Mouse (Mus musculus) forebrain, embryonic 15.5 days (tissue): ENCODE results near the gene Cdk13. TPM values are rescaled to one million over a fixed set of nuclear protein-coding genes. Genes with fewer than 3 reads are reported as not detected.

ENCODE experiments used
- ATAC-seq: fragments of 200-750 bp; cut with Nextera tagmentation; replicated peaks from 2 replicates; pipeline ENCODE4 v1.8.0; 2017; ENCODE audit warnings: mild to moderate bottlenecking, moderate TSS enrichment, moderate library complexity
- H3K27ac ChIP-seq: fragments of 300-500 bp; sonication (generic); replicated peaks from 2 replicates; pipeline ENCODE4 v1.5.1; 2015; ENCODE audit warnings: mild to moderate bottlenecking, inconsistent platforms
- H3K27me3 ChIP-seq: fragments of 300-500 bp; sonication (generic); 2 replicates; pipeline ENCODE4 v1.6.1; 2015; ENCODE audit warnings: inconsistent platforms
- H3K36me3 ChIP-seq: fragments of 300-500 bp; sonication (generic); 2 replicates; pipeline ENCODE4 v1.6.1; 2015; ENCODE audit warnings: mild to moderate bottlenecking, inconsistent platforms
- H3K4me1 ChIP-seq: fragments of 300-500 bp; sonication (generic); 2 replicates; pipeline ENCODE4 v1.6.1; 2015; ENCODE audit warnings: inconsistent platforms
- H3K4me2 ChIP-seq: fragments of 300-500 bp; sonication (generic); replicated peaks from 2 replicates; pipeline ENCODE4 v1.6.1; 2015; ENCODE audit warnings: mild to moderate bottlenecking, inconsistent platforms
- H3K4me3 ChIP-seq: fragments of 300-500 bp; sonication (generic); 2 replicates; pipeline ENCODE4 v1.5.1; 2015; ENCODE audit warnings: mild to moderate bottlenecking, inconsistent platforms
- H3K9ac ChIP-seq: fragments of 300-500 bp; sonication (generic); replicated peaks from 2 replicates; pipeline ENCODE4 v1.6.1; 2015; ENCODE audit warnings: mild to moderate bottlenecking, inconsistent platforms
- H3K9me3 ChIP-seq: fragments of 300-500 bp; sonication (generic); 2 replicates; pipeline ENCODE4 v1.6.1; 2016; ENCODE audit warnings: inconsistent platforms
- WGBS: fragments of 180-500 bp; shearing (Covaris S2); methylation state at CpG from one replicate; pipeline ENCODE4 v1.1.7; 2015; ENCODE audit warnings: mixed read lengths; 5-methylcytosine and 5-hydroxymethylcytosine counted together
- polyA plus RNA-seq: library from polyadenylated mRNA; unstranded; fragments of >200 nt; fragmentation: Nextera tagmentation; extraction: Ambion mirVana; gene quantifications from 2 replicates; pipeline ENCODE4 v1.2.1, GENCODE M21; 2015

The Cdk13 gene
- polyA plus RNA-seq, result 19.6 and 19.7 TPM in 2 replicates

DNA sequence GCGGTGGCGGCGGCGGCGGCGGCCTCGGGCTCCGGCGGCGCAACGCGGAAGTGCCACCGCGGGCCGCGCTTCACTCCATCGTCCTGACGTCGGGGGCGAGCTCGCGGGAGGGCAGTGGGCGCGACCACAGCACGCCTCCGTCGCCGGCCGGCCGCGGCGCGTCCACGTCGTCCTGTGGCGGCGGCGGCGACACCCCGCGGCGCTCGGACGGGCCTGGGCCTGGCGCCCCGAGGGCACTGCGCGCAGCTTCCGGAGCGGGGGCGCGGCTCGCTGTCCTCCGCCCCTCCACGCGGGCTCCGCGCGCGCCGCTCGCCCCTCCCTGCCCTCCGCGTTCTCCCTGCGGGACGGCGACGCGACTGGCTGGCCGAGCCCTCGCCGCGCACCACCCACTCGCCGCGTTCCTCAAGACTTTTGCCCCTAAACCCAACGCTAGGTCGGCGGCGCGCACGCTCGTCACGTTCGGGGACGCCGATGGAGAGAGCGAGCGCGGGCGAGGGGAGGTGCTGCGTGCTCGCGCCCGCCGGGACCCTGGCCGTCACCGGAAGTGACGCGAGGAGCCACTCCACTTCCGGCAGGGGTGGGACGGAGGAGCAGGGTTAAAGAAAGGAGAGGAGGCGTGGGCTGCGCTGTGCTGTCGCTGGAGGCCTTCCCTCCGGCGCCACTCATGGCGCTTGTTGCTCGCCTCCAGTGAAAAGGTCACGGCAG is at the start of gene Cdk13:
Cdk13 (minus strand) TSS at position 189 of the 705 bp plus-strand sequence.
- Histone ChIP-seq H3K27ac (peak within 1 kb of the TSS; percentile 97), H3K4me1 (peaks cover 30% of the 10 kb centered on the region), H3K4me2 (peak within 1 kb of the TSS; percentile 96), H3K36me3 (no peaks in the 10 kb centered on the region), H3K27me3 (no peaks in the 10 kb centered on the region), H3K4me3 (peak within 1 kb of the TSS; percentile 100), H3K9ac (peak within 1 kb of the TSS; percentile 94), H3K9me3 (no peaks in the 10 kb centered on the region)
- under 1% methylated on average over 96 of the region's 110 CpGs for WGBS
- ATAC-seq, result peak; percentile 97

DNA sequence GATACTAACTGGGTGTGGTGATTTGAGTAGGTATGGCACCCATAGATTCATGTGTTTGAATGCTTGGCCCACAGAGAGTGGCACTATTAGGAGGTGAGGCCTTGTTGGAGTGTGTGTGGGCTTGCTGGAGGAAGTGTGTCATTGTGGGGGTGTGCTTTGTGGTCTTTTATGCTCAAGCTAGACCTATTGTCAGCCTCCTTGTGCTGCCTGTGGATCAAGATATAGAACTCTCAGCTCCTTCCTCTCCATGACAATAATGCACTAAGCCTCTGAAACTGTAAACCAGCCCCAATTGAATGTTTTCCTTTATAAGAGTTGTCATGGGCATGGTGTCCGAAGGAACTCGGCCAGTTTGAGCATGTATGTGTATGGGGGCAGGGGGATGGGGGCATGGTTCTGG is 38.4 kb upstream of the Cdk13 start:
- WGBS, result 74% methylated on average over 2 of the region's 2 CpGs
- H3K27me3 ChIP-seq, result no peaks in the 10 kb centered on the region
- no peak overlapping the region for H3K4me2 ChIP-seq
- no peaks in the 10 kb centered on the region for H3K4me1 ChIP-seq
- H3K9ac ChIP-seq, result no peak overlapping the region
- no peak for ATAC-seq
- H3K36me3 ChIP-seq, result no peaks in the 10 kb centered on the region
- no peak overlapping the region for H3K4me3 ChIP-seq
- H3K9me3 ChIP-seq, result no peaks in the 10 kb centered on the region
- no peak overlapping the region for H3K27ac ChIP-seq

DNA sequence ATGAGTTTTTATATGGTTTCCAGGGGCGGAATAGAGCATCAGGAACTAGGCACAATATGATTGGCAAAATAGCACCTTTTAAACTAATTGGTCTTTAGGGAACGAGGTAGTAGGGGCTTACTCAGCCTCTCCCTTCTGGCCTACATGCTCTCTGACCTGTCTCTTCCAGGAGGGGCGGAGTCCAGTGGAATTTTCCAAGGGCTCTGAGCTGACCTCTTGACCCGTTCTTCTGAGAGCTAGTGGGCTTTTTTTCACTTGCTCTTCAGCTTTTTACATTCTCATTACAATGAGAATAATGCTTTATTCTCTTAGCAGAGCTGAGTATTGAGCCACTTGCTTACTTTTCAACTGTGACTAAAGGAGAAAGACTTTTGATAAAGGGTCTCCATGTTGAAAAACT is 37.9 kb upstream of the Cdk13 start:
- WGBS, result 29% methylated on average over 4 of the region's 4 CpGs
- Histone ChIP-seq H3K4me1 (no peaks in the 10 kb centered on the region), H3K4me2 (no peak overlapping the region), H3K36me3 (no peaks in the 10 kb centered on the region), H3K9ac (no peak overlapping the region), H3K27ac (no peak overlapping the region), H3K4me3 (no peak overlapping the region), H3K9me3 (no peaks in the 10 kb centered on the region), H3K27me3 (no peaks in the 10 kb centered on the region)
- ATAC-seq, result no peak

DNA sequence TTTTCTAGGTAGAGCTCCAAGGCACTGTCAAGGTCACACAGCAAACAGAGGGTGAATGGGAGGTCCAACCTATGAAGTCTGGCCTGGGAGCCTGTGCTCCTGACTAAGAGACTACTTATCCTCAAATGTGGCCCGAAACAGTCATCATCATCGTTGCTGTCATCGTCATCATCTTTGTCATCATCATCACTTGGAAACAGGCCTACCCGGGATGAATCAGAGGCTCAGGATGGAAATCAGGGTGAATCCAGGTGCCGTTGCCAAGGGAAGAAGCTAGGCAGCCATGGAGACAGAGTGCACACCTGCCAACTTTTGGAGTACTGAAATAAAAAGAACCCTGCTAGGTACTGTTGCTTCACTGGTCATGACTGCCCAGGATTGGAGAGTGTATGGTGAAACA is 34.2 kb upstream of the Cdk13 start:
- WGBS, result 92% methylated on average over 5 of the region's 5 CpGs
- Histone ChIP-seq H3K4me3 (no peak overlapping the region), H3K9ac (no peak overlapping the region), H3K27me3 (no peaks in the 10 kb centered on the region), H3K36me3 (no peaks in the 10 kb centered on the region), H3K4me2 (no peak overlapping the region), H3K27ac (no peak overlapping the region), H3K9me3 (no peaks in the 10 kb centered on the region), H3K4me1 (no peaks in the 10 kb centered on the region)
- ATAC-seq, result no peak

DNA sequence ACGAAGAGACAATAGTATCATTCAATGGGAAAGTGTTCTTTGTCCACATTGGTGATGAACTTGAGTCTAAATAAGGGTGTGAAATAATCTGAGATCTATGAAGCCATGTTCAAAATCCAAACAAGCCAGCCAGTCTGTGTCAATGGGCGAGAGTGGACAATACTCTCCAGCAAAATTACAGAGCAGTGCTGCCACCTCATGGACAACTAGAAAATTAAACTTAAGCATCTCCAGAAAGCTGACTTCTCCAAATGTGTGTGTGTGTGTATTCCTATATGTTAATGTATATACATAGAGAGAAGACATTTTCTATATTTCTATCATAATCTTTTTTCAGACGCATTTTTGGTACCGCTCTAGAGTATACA is 33.6 kb upstream of the Cdk13 start:
- Histone ChIP-seq H3K4me2 (no peak overlapping the region), H3K27ac (no peak overlapping the region), H3K27me3 (no peaks in the 10 kb centered on the region), H3K9ac (no peak overlapping the region), H3K36me3 (no peaks in the 10 kb centered on the region), H3K4me1 (no peaks in the 10 kb centered on the region), H3K9me3 (no peaks in the 10 kb centered on the region), H3K4me3 (no peak overlapping the region)
- peak; percentile 60; the same call in 1 of the 2 replicates for ATAC-seq
- WGBS, result 30% methylated on average over 4 of the region's 4 CpGs

DNA sequence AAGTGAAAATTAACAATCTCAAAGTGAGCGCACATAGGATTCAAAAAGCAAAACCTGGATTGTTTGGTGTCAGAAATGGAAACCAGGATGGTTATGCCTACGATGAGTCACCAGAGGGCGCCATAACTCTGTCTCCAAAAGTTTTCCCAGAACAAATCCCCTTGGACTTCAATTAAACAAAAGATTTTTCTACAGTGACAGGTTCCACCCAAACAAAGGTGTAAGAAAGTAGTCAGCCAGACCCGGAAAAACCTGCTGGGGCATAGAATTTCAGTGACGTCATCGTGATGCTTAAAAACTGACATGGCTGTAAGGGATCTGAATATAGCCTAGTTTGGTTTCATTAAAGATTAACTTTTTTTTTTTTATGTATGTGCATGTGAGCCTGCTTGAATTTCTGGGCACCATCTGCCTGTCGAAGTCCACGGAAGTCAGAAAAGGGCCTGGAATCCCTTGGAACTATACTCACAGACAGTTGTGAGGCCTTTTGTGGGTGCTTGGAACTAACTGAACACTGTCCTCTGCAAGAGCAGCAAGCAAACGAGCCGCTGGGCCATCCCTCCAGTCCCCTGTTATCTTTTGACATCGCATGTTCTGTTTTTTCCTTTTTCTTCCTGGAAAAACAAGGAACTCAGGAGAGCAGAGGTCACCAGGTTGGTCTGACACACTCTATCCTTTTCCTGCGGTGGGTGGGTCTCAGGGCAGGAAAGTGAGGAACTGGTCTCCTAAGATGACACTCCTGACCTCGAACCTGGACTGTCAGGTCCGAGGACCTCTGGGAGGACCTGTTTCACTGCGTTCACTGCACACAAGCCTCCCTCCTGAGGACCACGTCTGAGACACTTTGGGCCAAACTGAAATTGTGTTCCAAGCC is 33.0 kb upstream of the Cdk13 start:
- Histone ChIP-seq H3K36me3 (no peaks in the 10 kb centered on the region), H3K4me1 (no peaks in the 10 kb centered on the region), H3K4me3 (no peak overlapping the region), H3K27ac (no peak overlapping the region), H3K9ac (no peak overlapping the region), H3K9me3 (no peaks in the 10 kb centered on the region), H3K27me3 (no peaks in the 10 kb centered on the region), H3K4me2 (no peak overlapping the region)
- ATAC-seq, result peak; percentile 43; the same call in 1 of the 2 replicates
- 43% methylated on average over 16 of the region's 16 CpGs for WGBS

DNA sequence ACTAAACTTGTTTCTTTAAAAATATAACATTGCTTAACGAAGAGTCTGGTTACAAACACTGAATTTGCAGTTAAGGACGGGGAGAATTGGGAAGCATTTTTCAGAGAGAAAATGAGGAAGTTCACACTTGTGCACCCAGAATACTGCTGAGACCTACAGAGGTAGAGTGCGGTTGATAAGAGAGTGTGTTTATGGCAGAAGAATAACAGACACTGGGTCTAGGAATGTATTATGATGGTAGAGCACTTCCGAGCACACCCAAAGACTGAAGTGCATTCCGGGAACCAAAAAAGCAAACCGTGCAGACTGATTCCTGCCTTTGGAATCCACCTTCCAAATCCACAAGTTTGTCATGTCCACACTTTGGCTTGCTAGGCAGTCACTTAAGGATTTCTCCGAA is 31.9 kb upstream of the Cdk13 start:
- no peaks in the 10 kb centered on the region for H3K27me3 ChIP-seq
- ATAC-seq, result no peak
- H3K9me3 ChIP-seq, result no peaks in the 10 kb centered on the region
- no peak overlapping the region for H3K9ac ChIP-seq
- H3K4me1 ChIP-seq, result no peaks in the 10 kb centered on the region
- H3K4me2 ChIP-seq, result no peak overlapping the region
- no peak overlapping the region for H3K4me3 ChIP-seq
- H3K36me3 ChIP-seq, result no peaks in the 10 kb centered on the region
- WGBS, result 84% methylated on average over 7 of the region's 7 CpGs
- H3K27ac ChIP-seq, result no peak overlapping the region

DNA sequence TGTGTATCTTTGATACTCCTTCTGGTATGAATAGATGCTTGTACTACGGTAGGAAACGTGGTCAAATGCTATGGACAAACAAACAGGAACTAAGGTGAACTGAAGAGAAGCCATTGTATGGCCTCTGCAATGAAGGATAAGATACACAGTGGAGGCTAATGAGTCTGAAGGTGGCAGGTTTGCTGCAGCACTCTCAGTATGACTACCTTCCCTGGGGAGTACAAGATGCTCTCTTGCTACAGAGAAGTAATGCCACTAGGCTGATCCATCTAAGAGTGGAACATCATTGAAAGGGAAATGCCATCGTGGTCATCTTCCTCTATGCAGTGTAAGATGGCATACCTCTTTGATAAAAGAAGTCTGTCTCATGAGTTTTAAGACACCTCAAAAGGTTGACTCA is 28.0 kb upstream of the Cdk13 start:
- Histone ChIP-seq H3K9ac (no peak overlapping the region), H3K27ac (no peak overlapping the region), H3K36me3 (no peaks in the 10 kb centered on the region), H3K4me3 (no peak overlapping the region), H3K9me3 (no peaks in the 10 kb centered on the region), H3K27me3 (no peaks in the 10 kb centered on the region), H3K4me1 (no peaks in the 10 kb centered on the region), H3K4me2 (no peak overlapping the region)
- 67% methylated on average over 3 of the region's 3 CpGs for WGBS
- no peak for ATAC-seq

DNA sequence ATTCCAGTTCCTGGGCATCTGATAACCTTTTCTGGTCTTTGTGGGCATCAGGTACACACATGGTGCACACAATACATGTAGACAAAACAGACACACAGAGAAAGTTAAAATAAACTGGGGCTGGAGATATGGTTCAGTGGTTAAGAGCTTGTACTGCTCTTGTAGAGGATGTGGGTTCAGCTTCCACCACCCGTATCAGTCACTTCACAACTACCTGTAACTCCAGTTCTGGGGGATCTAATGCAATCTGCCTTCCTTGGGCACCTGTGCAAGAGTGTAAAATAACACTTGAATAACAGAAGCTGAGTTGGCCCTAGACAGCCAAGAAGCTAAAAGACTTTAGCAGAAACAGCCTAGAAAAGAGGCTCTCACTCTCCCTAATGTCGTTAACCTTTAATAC is 12.3 kb upstream of the Cdk13 start:
- Histone ChIP-seq H3K4me2 (no peak overlapping the region), H3K9me3 (no peaks in the 10 kb centered on the region), H3K4me1 (no peaks in the 10 kb centered on the region), H3K36me3 (no peaks in the 10 kb centered on the region), H3K27me3 (no peaks in the 10 kb centered on the region), H3K9ac (no peak overlapping the region), H3K27ac (no peak overlapping the region), H3K4me3 (no peak overlapping the region)
- ATAC-seq, result no peak
- 95% methylated on average over 2 of the region's 2 CpGs for WGBS

DNA sequence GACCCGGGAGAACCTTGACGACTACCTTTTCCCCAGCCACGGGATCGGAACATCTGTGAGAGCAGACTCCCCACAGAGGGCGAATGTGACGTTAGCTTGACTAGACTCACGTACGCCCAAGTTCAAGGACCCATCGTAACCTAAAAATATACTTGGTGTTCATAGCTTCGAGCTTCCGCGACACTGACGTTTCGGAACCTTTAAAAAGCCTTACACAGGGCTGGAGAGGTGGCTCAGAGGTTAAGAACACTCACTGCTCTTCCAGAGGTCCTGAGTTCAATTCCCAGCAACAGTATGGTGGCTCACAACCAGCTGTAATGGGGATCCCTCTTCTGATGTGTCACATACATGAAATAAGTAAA is 698 bp upstream of the Cdk13 start:
- no peaks in the 10 kb centered on the region for H3K9me3 ChIP-seq
- WGBS, result under 1% methylated on average over 14 of the region's 14 CpGs
- no peaks in the 10 kb centered on the region for H3K27me3 ChIP-seq

DNA sequence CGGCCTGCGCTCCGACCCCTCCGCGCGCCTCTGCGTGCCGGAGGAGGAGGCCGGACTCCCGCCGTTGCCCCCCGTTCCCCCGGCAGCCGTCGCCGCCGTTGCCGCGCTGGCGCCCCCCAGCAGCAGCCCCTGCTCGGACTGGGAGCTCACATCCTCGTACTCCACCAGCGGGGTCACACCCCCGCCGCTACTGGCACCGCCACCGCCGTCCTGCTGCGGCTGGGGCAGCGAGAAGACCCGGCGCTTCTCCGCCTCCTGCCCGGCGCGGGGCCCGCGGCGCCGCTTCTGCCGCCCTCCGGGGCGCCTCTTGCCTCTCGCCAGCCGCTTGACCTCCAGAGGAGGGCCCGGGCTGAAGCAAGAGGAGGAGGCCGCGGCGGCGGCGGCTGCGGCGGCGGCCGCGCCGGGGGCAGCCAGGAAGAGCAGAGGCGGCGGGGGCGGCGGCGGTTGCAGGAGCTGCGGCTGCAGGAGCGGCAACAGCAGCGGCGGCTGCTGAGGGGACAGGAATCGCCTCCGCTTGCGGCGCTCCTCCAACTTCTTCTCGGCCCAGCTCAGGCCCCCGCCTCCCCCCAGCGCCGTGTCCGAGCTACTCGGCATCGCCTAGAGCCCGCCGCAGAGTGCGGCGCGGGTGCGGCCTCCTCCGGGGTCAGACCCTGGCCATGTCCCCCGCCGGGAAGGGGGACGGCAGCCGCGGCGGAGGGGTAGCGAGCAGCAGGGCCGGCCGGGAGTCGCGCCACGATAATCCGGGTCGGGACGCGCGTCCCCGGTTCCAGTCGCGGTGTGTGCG is 647 bp downstream of the Cdk13 start:
- peak; percentile 21 for ATAC-seq
- Histone ChIP-seq H3K27ac (peak overlapping the region; percentile 97), H3K4me3 (peak overlapping the region; percentile 100), H3K4me1 (peaks cover 35% of the 10 kb centered on the region), H3K9ac (peak overlapping the region; percentile 94), H3K36me3 (no peaks in the 10 kb centered on the region), H3K4me2 (peak overlapping the region; percentile 96), H3K27me3 (no peaks in the 10 kb centered on the region), H3K9me3 (no peaks in the 10 kb centered on the region)
- WGBS, result under 1% methylated on average over 72 of the region's 105 CpGs

More for the DNA sequence above, 698 bp upstream of the Cdk13 start:
- Histone ChIP-seq H3K4me2 (peak overlapping the region; percentile 58), H3K4me1 (peaks cover 24% of the 10 kb centered on the region), H3K27ac (peak overlapping the region; percentile 97), H3K4me3 (peak overlapping the region; percentile 100), H3K9ac (peak overlapping the region; percentile 79), H3K36me3 (no peaks in the 10 kb centered on the region)
- no peak for ATAC-seq
